Mouse (Mus musculus) forebrain, postnatal 0 days (tissue): Measurements from ENCODE around the gene Mgat5. TPM values are rescaled to one million over a fixed set of nuclear protein-coding genes. Genes with fewer than 3 reads are reported as not detected.

Experiments
- ATAC-seq: fragments of 200-750 bp; cut with Nextera tagmentation; 2 replicates; pipeline ENCODE4 v1.8.0; 2017; ENCODE audit warnings: mild to moderate bottlenecking, moderate library complexity
- DNase-seq: peaks from one replicate; pipeline ENCODE4 v3.0.0-alpha.2; 2015
- H3K27ac ChIP-seq: fragments of 300-500 bp; sonication (generic); 2 replicates; pipeline ENCODE4 v1.5.1; 2014; ENCODE audit warnings: low read depth, mild to moderate bottlenecking, antibody characterized with exemption, low read length, moderate library complexity, mixed read lengths
- H3K27me3 ChIP-seq: fragments of 300-500 bp; sonication (generic); 2 replicates; pipeline ENCODE4 v1.6.1; 2014; ENCODE audit warnings: mild to moderate bottlenecking, low read length, mixed read lengths; ENCODE audit not compliant: insufficient read depth
- H3K36me3 ChIP-seq: fragments of 300-500 bp; sonication (generic); 2 replicates; pipeline ENCODE4 v1.6.1; 2014; ENCODE audit warnings: mild to moderate bottlenecking, moderate library complexity; ENCODE audit not compliant: insufficient read depth
- H3K4me1 ChIP-seq: fragments of 300-500 bp; sonication (generic); 2 replicates; pipeline ENCODE4 v1.6.1; 2014; ENCODE audit warnings: antibody characterized with exemption; ENCODE audit not compliant: insufficient read depth
- H3K4me2 ChIP-seq: fragments of 300-500 bp; sonication (generic); 2 replicates; pipeline ENCODE4 v1.6.1; 2014; ENCODE audit warnings: low read depth, mild to moderate bottlenecking, moderate library complexity
- H3K4me3 ChIP-seq: fragments of 300-500 bp; sonication (generic); 2 replicates; pipeline ENCODE4 v1.5.1; 2014; ENCODE audit warnings: low read depth, low read length, mixed read lengths
- H3K9ac ChIP-seq: fragments of 300-500 bp; sonication (generic); 2 replicates; pipeline ENCODE4 v1.6.1; 2014; ENCODE audit warnings: mild to moderate bottlenecking
- H3K9me3 ChIP-seq: fragments of 300-500 bp; sonication (generic); 2 replicates; pipeline ENCODE4 v1.6.1; 2016; ENCODE audit warnings: low read length
- CTCF ChIP-seq: sonication (generic); IDR thresholded peaks from 2 replicates; pipeline ENCODE4 v1.5.1; 2016; ENCODE audit warnings: antibody characterized with exemption, control low read depth, low read depth
- WGBS: fragments of 180-500 bp; shearing (Covaris S2); extraction: QIAGEN DNeasy Blood & Tissue Kit; methylation state at CpG from one replicate; pipeline ENCODE4 v1.1.7; 2014; 5-methylcytosine and 5-hydroxymethylcytosine counted together
- polyA plus RNA-seq: library from polyadenylated mRNA; unstranded; fragments of >200 nt; fragmentation: Nextera tagmentation; extraction: Ambion mirVana; gene quantifications from 2 replicates; pipeline ENCODE4 v1.2.1, GENCODE M21; 2015
- total RNA-seq: library from RNA; depleted of rRNA; stranded (reverse); fragments of >200 nt; gene quantifications from 2 replicates; pipeline ENCODE4 v1.2.3, GENCODE M21; 2014

The Mgat5 gene
- total and polyA plus RNA-seq, 2 experiments from 2014 or later, result 9.3 to 42.9 TPM

DNA sequence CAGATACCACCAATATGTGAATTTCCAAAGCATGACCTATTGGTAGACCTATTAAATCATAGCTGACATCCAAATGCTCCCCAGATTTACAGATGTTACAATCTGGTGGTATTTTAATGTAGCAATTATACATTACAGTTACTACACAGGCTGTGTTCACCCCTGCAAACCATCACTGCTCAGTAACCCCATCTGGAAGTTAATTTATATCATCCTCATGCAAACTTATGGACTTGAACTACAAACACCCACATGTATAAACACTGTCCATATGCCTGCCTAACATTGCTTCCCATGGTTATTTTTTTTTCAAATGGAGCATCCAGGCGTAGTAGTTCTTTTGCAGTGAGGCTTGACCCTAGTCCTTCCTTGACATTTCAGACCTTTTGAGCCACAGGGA lies 236.2 kb downstream of the Mgat5 start:
- Histone ChIP-seq H3K36me3 (peaks cover 3% of the 10 kb centered on the region; the same call in 1 of the 2 replicates), H3K4me2 (no peak overlapping the region), H3K9ac (no peak overlapping the region), H3K4me1 (no peaks in the 10 kb centered on the region), H3K27me3 (no peaks in the 10 kb centered on the region), H3K27ac (no peak overlapping the region), H3K9me3 (no peaks in the 10 kb centered on the region), H3K4me3 (no peak overlapping the region)
- TF ChIP-seq CTCF, result no peak
- no peak for ATAC-seq
- WGBS, result 86% methylated on average over 1 of the region's 1 CpGs
- no peak for DNase-seq

- DNase-seq (no peak), ATAC-seq (no peak)
- H3K4me3 ChIP-seq, result no peak overlapping the region
- 84% methylated on average over 3 of the region's 3 CpGs for WGBS
- no peak overlapping the region for H3K27ac ChIP-seq
- peaks cover 6% of the 10 kb centered on the region for H3K36me3 ChIP-seq
- no peak overlapping the region for H3K9ac ChIP-seq
- no peaks in the 10 kb centered on the region for H3K9me3 ChIP-seq
- no peaks in the 10 kb centered on the region for H3K27me3 ChIP-seq
- no peak overlapping the region for H3K4me2 ChIP-seq
- H3K4me1 ChIP-seq, result no peaks in the 10 kb centered on the region
- TF ChIP-seq CTCF, result no peak
Measured at GRCm38 (mm10) chr1:127441736-127442135, 236.9 kb downstream of the Mgat5 start.

DNA sequence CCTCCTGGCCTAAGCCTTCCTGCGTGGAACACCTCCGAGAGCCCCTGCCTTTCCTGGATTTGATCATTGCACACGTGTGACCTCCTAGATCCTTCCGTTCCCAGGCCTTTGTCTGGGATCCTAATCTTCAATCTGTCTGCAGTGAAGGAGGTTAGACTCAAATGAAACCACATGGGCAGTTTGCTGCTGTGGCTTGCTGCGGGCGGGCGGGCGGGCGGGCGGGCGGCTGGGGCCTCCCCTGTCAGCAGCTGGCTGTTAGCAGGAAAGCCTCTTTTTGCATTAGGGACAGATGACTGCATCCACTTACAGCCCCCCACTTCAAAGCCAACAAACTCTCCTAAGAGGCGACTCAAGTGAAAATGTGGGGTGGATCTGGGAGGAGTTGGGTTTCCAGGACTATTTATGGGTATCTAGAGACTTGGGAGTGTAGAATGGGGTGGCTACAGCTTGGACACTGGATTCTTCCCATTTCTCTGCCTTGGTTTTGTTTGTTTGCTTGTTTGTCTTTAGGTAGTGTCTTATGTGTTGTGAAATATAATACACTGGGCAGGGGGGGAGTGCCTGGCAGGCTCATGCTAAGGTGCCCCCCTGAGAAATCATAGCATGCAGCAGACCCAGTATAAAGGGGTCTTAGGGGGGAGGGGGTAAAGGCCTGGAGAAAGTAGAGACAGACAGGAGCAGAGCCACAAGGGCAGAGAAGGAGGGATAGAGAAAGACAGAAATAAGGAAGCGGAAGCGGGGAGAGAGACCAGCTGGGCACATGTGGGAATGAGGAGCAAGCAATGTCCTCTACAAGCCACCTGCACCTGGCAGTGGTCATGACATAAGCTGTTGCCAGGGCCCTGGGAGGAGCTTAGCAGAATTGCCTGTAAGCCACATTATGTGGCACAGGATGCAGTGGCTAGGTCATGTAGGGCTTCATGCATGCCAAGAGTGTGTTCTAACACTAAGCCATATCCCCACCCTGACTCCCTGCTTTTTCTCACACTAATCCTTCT lies 238.4 kb downstream of the Mgat5 start:
- H3K9me3 ChIP-seq, result no peaks in the 10 kb centered on the region
- ATAC-seq, result peak; percentile 32; the same call in 1 of the 2 replicates
- H3K9ac ChIP-seq, result no peak overlapping the region
- H3K4me1 ChIP-seq, result no peaks in the 10 kb centered on the region
- no peak for TF ChIP-seq CTCF
- 31% methylated on average over 14 of the region's 14 CpGs for WGBS
- no peak overlapping the region for H3K4me3 ChIP-seq
- H3K4me2 ChIP-seq, result no peak overlapping the region
- DNase-seq, result no peak
- no peaks in the 10 kb centered on the region for H3K27me3 ChIP-seq
- no peak overlapping the region for H3K27ac ChIP-seq
- peaks cover 13% of the 10 kb centered on the region for H3K36me3 ChIP-seq

DNA sequence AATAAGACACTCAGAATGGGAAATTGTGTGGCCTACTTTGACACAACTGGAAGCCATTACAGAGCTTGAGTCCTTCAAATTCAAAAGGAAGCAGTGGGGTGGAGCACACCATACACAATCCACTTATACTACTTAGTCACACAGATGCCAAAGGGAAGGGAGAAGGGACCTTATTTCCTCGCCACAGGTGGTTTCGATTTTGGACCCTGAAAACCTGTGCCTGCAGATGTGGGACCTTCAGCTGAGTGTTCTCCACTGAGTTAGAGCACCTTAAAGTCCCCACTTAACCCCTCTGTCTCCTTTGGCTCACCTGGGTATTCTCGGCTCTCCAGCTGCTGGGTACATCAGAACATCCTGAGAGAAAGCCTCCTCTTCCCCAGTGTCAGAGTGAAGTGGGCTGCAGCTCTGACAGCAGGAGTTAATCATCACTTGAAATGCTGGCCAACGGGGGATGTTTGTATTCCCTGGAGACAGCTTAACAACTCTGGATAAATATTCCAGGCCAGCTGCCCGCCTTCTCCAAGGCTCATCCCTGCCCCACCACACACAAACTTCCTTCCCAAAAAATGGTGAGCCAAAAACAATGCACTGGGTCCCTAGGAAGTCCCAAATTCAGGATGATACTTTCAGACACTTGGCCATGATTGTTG lies 240.1 kb downstream of the Mgat5 start:
- H3K4me1 ChIP-seq, result no peaks in the 10 kb centered on the region
- WGBS, result 67% methylated on average over 5 of the region's 5 CpGs

DNA sequence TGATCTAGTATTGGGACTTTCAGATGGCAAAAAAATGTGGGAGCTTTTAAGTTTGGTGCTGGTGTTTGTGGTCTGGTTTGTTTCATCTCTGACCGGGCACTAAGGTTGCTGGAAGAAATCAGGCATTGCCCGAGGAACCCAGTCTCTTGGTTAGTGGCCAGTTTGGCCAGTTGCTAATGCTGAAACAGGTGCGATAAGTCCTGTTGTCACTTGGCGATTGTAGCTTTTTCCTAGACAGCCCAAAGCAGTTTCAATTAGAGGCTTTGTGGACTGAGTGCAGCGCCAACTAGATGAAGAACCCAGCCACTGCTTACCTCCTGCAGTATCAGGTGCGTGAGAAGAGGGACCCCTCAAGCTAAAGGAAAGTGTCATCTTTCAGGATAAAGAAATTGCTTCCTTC lies 248.6 kb downstream of the Mgat5 start:
- Histone ChIP-seq H3K9me3 (0 out of 2 replicates have a peak, but pooled peaks cover 4% of the 10 kb centered on the region), H3K27ac (no peak overlapping the region), H3K9ac (no peak overlapping the region), H3K4me1 (no peaks in the 10 kb centered on the region), H3K4me2 (no peak overlapping the region), H3K36me3 (peaks cover 16% of the 10 kb centered on the region), H3K4me3 (no peak overlapping the region), H3K27me3 (no peaks in the 10 kb centered on the region)
- 92% methylated on average over 6 of the region's 6 CpGs for WGBS
- ATAC-seq, result no peak
- no peak for DNase-seq
- no peak for TF ChIP-seq CTCF

More for the DNA sequence above, 240.1 kb downstream of the Mgat5 start:
- Histone ChIP-seq H3K9ac (no peak overlapping the region), H3K36me3 (peaks cover 24% of the 10 kb centered on the region), H3K9me3 (0 out of 2 replicates have a peak, but pooled peaks cover 4% of the 10 kb centered on the region), H3K4me2 (no peak overlapping the region), H3K4me3 (no peak overlapping the region), H3K27me3 (no peaks in the 10 kb centered on the region), H3K27ac (no peak overlapping the region)
- ATAC-seq (no peak), DNase-seq (no peak)
- no peak for TF ChIP-seq CTCF

DNA sequence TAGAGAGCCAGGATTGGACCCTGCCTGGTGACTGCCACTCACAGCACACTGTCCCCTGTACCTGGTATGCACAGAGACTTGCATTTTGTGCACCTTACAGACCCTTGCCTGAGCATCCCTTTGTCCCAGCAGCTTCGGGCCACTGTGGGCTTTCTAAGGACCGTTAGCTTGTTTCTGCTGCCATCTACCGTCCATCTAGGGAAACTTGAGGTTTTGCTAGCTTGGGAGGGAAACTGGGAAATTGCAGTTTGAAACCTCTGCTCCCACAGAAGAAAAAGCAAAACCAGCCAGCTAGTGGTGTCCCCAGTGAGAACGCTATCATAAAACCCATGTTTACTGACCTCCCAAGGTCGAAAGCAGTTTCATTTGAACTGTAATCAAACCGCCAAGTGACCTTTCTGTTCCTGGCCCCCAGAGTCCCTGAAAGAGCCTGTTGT lies 254.2 kb downstream of the Mgat5 start:
- DNase-seq (peak; percentile 92), ATAC-seq (peak; percentile 85)
- WGBS, result 15% methylated on average over 6 of the region's 6 CpGs
- Histone ChIP-seq H3K9me3 (no peaks in the 10 kb centered on the region), H3K36me3 (peaks cover 14% of the 10 kb centered on the region), H3K4me3 (no peak overlapping the region), H3K4me2 (no peak overlapping the region), H3K27ac (no peak overlapping the region), H3K27me3 (no peaks in the 10 kb centered on the region), H3K9ac (no peak overlapping the region), H3K4me1 (0 out of 2 replicates have a peak, but pooled peaks cover 3% of the 10 kb centered on the region)
- peak; percentile 94 for TF ChIP-seq CTCF
